In the genomic region with DNA sequence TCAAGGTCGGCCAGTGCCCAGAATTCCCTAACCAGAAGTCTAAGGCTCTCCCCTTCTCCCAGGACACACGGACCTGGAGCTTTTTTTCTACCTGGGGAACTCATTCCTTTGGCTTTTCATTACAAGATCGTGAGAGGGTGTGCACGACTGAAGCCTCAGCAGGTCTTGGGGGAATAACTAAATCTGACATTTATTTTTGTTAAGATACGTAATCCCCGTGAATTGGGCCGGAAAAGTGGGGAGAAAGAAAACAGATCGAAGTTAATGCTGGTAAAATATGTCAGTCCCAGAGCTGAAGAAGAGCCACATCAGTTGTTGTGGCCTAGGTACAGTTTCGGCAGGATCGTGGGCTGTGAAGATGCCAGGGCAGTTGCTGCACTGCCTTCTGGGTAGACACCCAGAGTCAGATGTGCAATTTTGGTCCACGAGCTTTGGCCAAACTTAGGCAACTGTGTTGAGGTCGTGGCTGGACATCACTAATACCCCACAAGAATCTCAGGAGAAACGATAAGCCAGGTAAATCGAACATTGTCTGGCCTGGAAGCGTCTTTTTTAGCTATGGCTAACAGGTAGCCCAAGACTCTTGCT, we compare ENCODE assay signal across 9 mouse cellular contexts. TPM values are rescaled to one million over a fixed set of nuclear protein-coding genes. Genes with fewer than 3 reads are reported as not detected.
DNase-seq lines count a peak whose midpoint lies in the region; ATAC-seq lines count a peak whose summit lies in the region.
"Had no signal": no experiment of that assay in that cellular context is flagged by ENCODE, and none has a peak within 500 bp of the region (broad histone marks: within the 10 kb centered on the region; RNA-seq: fewer than 3 reads in every experiment).

No protein-coding gene starts in this region.

- ATAC-seq in heart, embryonic 13.5 days (ENCODE audit: extremely low read depth, insufficient number of reproducible peaks, low FRiP score, low TSS enrichment), result no peak
- ATAC-seq in forebrain, embryonic 14.5 days, result no peak
- ATAC-seq in liver, embryonic 12.5 days, result no peak

- WGBS in heart, embryonic 13.5 days, result 28% methylated on average over 15 of the region's 15 CpGs
- 33% methylated on average over 15 of the region's 15 CpGs for WGBS in forebrain, embryonic 14.5 days
- 28% methylated on average over 15 of the region's 15 CpGs for WGBS in liver, embryonic 12.5 days (ENCODE audit: insufficient replicate concordance)

- peak overlapping the region; percentile 89 for H3K4me2 ChIP-seq in heart, embryonic 13.5 days
- H3K4me2 ChIP-seq in forebrain, embryonic 14.5 days (ENCODE audit: low read length), result peak overlapping the region; percentile 85
- peak overlapping the region; percentile 83 for H3K4me2 ChIP-seq in liver, embryonic 12.5 days

- H3K4me3 ChIP-seq in heart, embryonic 13.5 days, result peak overlapping the region; percentile 81
- H3K4me3 ChIP-seq in forebrain, embryonic 14.5 days (ENCODE audit: low read depth, low read length), result peak overlapping the region; percentile 77
- peak overlapping the region; percentile 68 for H3K4me3 ChIP-seq in liver, embryonic 12.5 days

- no peaks in the 10 kb centered on the region for H3K9me3 ChIP-seq in heart, embryonic 13.5 days
- H3K9me3 ChIP-seq in forebrain, embryonic 14.5 days (replicated peaks; ENCODE audit: control insufficient read depth, low read length), result no peaks in the 10 kb centered on the region
- no peaks in the 10 kb centered on the region for H3K9me3 ChIP-seq in liver, embryonic 12.5 days (replicated peaks)

- H3K36me3 ChIP-seq in heart, embryonic 13.5 days, result no peaks in the 10 kb centered on the region
- H3K36me3 ChIP-seq in forebrain, embryonic 14.5 days (ENCODE audit: control insufficient read depth, insufficient read depth, low read length), result no peaks in the 10 kb centered on the region
- no peaks in the 10 kb centered on the region for H3K36me3 ChIP-seq in liver, embryonic 12.5 days

- peak overlapping the region; percentile 90 for H3K27ac ChIP-seq in heart, embryonic 13.5 days (replicated peaks)
- H3K27ac ChIP-seq in forebrain, embryonic 14.5 days (ENCODE audit: low read depth, low read length), result peak overlapping the region; percentile 81; the same call in 1 of the 2 replicates
- H3K27ac ChIP-seq in liver, embryonic 12.5 days, result no peak overlapping the region

- peaks cover 52% of the 10 kb centered on the region for H3K4me1 ChIP-seq in heart, embryonic 13.5 days
- peaks cover 12% of the 10 kb centered on the region for H3K4me1 ChIP-seq in forebrain, embryonic 14.5 days (ENCODE audit: control insufficient read depth, insufficient read depth, low read length)
- peaks cover 21% of the 10 kb centered on the region for H3K4me1 ChIP-seq in liver, embryonic 12.5 days

- peak overlapping the region; percentile 92 for H3K9ac ChIP-seq in heart, embryonic 13.5 days
- peak overlapping the region; percentile 88 for H3K9ac ChIP-seq in forebrain, embryonic 14.5 days (ENCODE audit: low read length)
- H3K9ac ChIP-seq in liver, embryonic 12.5 days, result peak overlapping the region; percentile 71

- H3K27me3 ChIP-seq in heart, embryonic 13.5 days (replicated peaks), result no peaks in the 10 kb centered on the region
- H3K27me3 ChIP-seq in forebrain, embryonic 14.5 days (replicated peaks; ENCODE audit: control insufficient read depth, insufficient read depth, low read length), result no peaks in the 10 kb centered on the region
- H3K27me3 ChIP-seq in liver, embryonic 12.5 days (replicated peaks), result no peaks in the 10 kb centered on the region; the same call in 1 of the 2 replicates

- DNase-seq in heart, postnatal 4 days, result no peak
- peak; percentile 46 for DNase-seq in NIH3T3 (ENCODE audit: low read depth)
- DNase-seq in forebrain, embryonic 14.5 days (ENCODE audit: low spot score), result no peak
- no peak for DNase-seq in right cerebral cortex, postnatal 14 days
- DNase-seq in kidney, postnatal 36 days, result no peak
- DNase-seq in spleen, adult 12 weeks (ENCODE audit: low spot score), result no peak

RNA-seq across cellular contexts. Expression of gene Krba1, which starts 0.7 kb away (rescaled TPM):
- 15.4 and 17.8 TPM in 2 replicates for polyA plus RNA-seq in heart, embryonic 13.5 days (2015; fragmentation: Nextera tagmentation; extraction: Ambion mirVana)
- 10 to 100 TPM; 32.5 to 40.1 TPM for total RNA-seq in heart, postnatal 4 days (2021)
- polyA plus RNA-seq in forebrain, embryonic 14.5 days (2014; fragmentation: Nextera tagmentation; extraction: Ambion mirVana), result 17.1 and 25.0 TPM in 2 replicates
- polyA plus RNA-seq in liver, embryonic 12.5 days (2016; fragmentation: Nextera tagmentation; extraction: Ambion mirVana), result 3.9 and 4.1 TPM in 2 replicates

RNA-seq across cellular contexts. Expression of gene Zfp467, which starts 49.5 kb away (rescaled TPM):
- polyA plus RNA-seq in heart, embryonic 13.5 days (2015; fragmentation: Nextera tagmentation; extraction: Ambion mirVana), result 16.1 and 20.8 TPM in 2 replicates
- 10 to 100 TPM; 17.1 to 25.9 TPM for total RNA-seq in heart, postnatal 4 days (2021)
- 27.1 and 29.9 TPM in 2 replicates for polyA plus RNA-seq in forebrain, embryonic 14.5 days (2014; fragmentation: Nextera tagmentation; extraction: Ambion mirVana)
- polyA plus RNA-seq in liver, embryonic 12.5 days (2016; fragmentation: Nextera tagmentation; extraction: Ambion mirVana), result 2.9 and 3.9 TPM in 2 replicates

RNA-seq across cellular contexts. Expression of gene Sspo, which starts 51.9 kb away (rescaled TPM):
- 0.22 and 0.27 TPM in 2 replicates for polyA plus RNA-seq in heart, embryonic 13.5 days (2015; fragmentation: Nextera tagmentation; extraction: Ambion mirVana)
- total RNA-seq in heart, postnatal 4 days (2021), result under 1 TPM; 0.38 to 0.64 TPM
- polyA plus RNA-seq in forebrain, embryonic 14.5 days (2014; fragmentation: Nextera tagmentation; extraction: Ambion mirVana), result 0.06 and 0.48 TPM in 2 replicates
- 0.04 TPM in 1 of 2 replicates, not detected in the other for polyA plus RNA-seq in liver, embryonic 12.5 days (2016; fragmentation: Nextera tagmentation; extraction: Ambion mirVana)
- total RNA-seq: neutrophil, adult 5-6 weeks had no signal
